Comparison of ENCODE assay signal across 17 mouse cellular contexts in genomic region chr7:128180126-128180525, GRCm38 (mm10). TPM values are rescaled to one million over a fixed set of nuclear protein-coding genes. Genes with fewer than 3 reads are reported as not detected.
DNase-seq lines count a peak whose midpoint lies in the region; ATAC-seq and TF ChIP-seq lines count a peak whose summit lies in the region.
"Had no signal": no experiment of that assay in that cellular context is flagged by ENCODE, and none has a peak within 500 bp of the region (broad histone marks: within the 10 kb centered on the region; RNA-seq: fewer than 3 reads in every experiment).

No protein-coding gene starts in this region.

- no peaks in the 10 kb centered on the region for H3K36me3 ChIP-seq in megakaryocyte, embryonic 14.5 days (replicated peaks; ENCODE audit: low read length)
- no peaks in the 10 kb centered on the region for H3K36me3 ChIP-seq in thymus, adult 2 months (ENCODE audit: control insufficient read depth, insufficient read depth, low read length)
- no peaks in the 10 kb centered on the region for H3K36me3 ChIP-seq in intestine, postnatal 0 days (ENCODE audit: control insufficient read depth, insufficient read depth)
- H3K36me3 ChIP-seq in kidney, embryonic 14.5 days (ENCODE audit: control insufficient read depth, insufficient read depth, low read length), result no peaks in the 10 kb centered on the region
- H3K36me3 ChIP-seq: embryonic facial prominence, embryonic 15.5 days; midbrain, embryonic 12.5 days; neural tube, embryonic 13.5 days had no signal

- H3K4me3 ChIP-seq in layer of hippocampus, adult 2 months, result no peak overlapping the region
- H3K4me3 ChIP-seq in megakaryocyte, embryonic 14.5 days (replicated peaks), result peak overlapping the region; percentile 71
- no peak overlapping the region for H3K4me3 ChIP-seq in thymus, adult 2 months (ENCODE audit: control insufficient read depth, insufficient read depth, low read length)
- H3K4me3 ChIP-seq in intestine, postnatal 0 days (ENCODE audit: low read depth, low read length), result no peak overlapping the region
- no peak overlapping the region for H3K4me3 ChIP-seq in kidney, embryonic 14.5 days (ENCODE audit: low read length)
- H3K4me3 ChIP-seq: embryonic facial prominence, embryonic 15.5 days; midbrain, embryonic 12.5 days; neural tube, embryonic 13.5 days had no signal

- no peak for TF ChIP-seq POLR2A in thymus, adult 2 months (IDR thresholded peaks at IDR 0.05; ENCODE audit: control insufficient read depth, extremely low read depth, insufficient read depth, low read length, poor library complexity)

- H3K4me2 ChIP-seq in intestine, postnatal 0 days (replicated peaks; ENCODE audit: low read depth), result no peak overlapping the region
- no peak overlapping the region for H3K4me2 ChIP-seq in kidney, embryonic 14.5 days (replicated peaks; ENCODE audit: low read depth, low read length)
- H3K4me2 ChIP-seq: embryonic facial prominence, embryonic 15.5 days; hindbrain, embryonic 14.5 days; midbrain, embryonic 12.5 days; neural tube, embryonic 13.5 days had no signal

- ATAC-seq in frontal cortex, adult (ENCODE audit: low TSS enrichment), result no peak
- no peak for ATAC-seq in intestine, postnatal 0 days
- no peak for ATAC-seq in kidney, embryonic 14.5 days (ENCODE audit: low FRiP score, low TSS enrichment)
- ATAC-seq: forebrain, embryonic 14.5 days; Patski had no signal

- peaks cover 20% of the 10 kb centered on the region for H3K4me1 ChIP-seq in megakaryocyte, embryonic 14.5 days
- peaks cover 67% of the 10 kb centered on the region for H3K4me1 ChIP-seq in thymus, adult 2 months (replicated peaks; ENCODE audit: control insufficient read depth, insufficient read depth, low read length)
- H3K4me1 ChIP-seq in intestine, postnatal 0 days (replicated peaks; ENCODE audit: control insufficient read depth, insufficient read depth, low read length), result no peaks in the 10 kb centered on the region
- H3K4me1 ChIP-seq in kidney, embryonic 14.5 days (ENCODE audit: control insufficient read depth, insufficient read depth, low read length), result no peaks in the 10 kb centered on the region
- H3K4me1 ChIP-seq: embryonic facial prominence, embryonic 15.5 days; midbrain, embryonic 12.5 days; neural tube, embryonic 13.5 days had no signal

- H3K27ac ChIP-seq in layer of hippocampus, adult 2 months, result peak overlapping the region; percentile 18; the same call in 1 of the 2 replicates
- peak overlapping the region; percentile 53 for H3K27ac ChIP-seq in thymus, adult 2 months (ENCODE audit: control insufficient read depth, insufficient read depth, low read length)
- no peak overlapping the region for H3K27ac ChIP-seq in intestine, postnatal 0 days (ENCODE audit: low read depth, low read length)
- H3K27ac ChIP-seq in kidney, embryonic 14.5 days (ENCODE audit: low read depth, low read length), result no peak overlapping the region
- H3K27ac ChIP-seq: embryonic facial prominence, embryonic 15.5 days; hindbrain, embryonic 14.5 days; midbrain, embryonic 12.5 days; neural tube, embryonic 13.5 days had no signal

- no peak for TF ChIP-seq CTCF in layer of hippocampus, adult 2 months (conservative IDR thresholded peaks at IDR 0.05)
- TF ChIP-seq CTCF in thymus, adult 2 months (IDR thresholded peaks at IDR 0.05; ENCODE audit: borderline replicate concordance, control insufficient read depth, extremely low read depth, insufficient read depth, low read length, poor library complexity), result no peak
- no peak for TF ChIP-seq CTCF in intestine, postnatal 0 days (IDR thresholded peaks at IDR 0.05; ENCODE audit: low read depth)

- DNase-seq in layer of hippocampus, adult 2 months (ENCODE audit: low spot score in 2 of 2), result no peak
- DNase-seq in layer of hippocampus, adult 18-20 months (ENCODE audit: low spot score in 2 of 2), result no peak
- peak; percentile 20 for DNase-seq in CD4-positive helper T cell, adult 2 months (ENCODE audit: low read depth, low spot score)
- peak; percentile 42 for DNase-seq in thymus, adult 2 months
- DNase-seq: adrenal gland, adult 2 months; cerebellum, postnatal 36 days; kidney, adult 2 months had no signal

- WGBS in thymus, adult 2 months, result 26% methylated on average over 7 of the region's 7 CpGs
- 80% methylated on average over 7 of the region's 7 CpGs for WGBS in intestine, postnatal 0 days
- 70% methylated on average over 7 of the region's 7 CpGs for WGBS in kidney, embryonic 14.5 days

- peaks cover 42% of the 10 kb centered on the region for H3K27me3 ChIP-seq in megakaryocyte, embryonic 14.5 days (replicated peaks)
- H3K27me3 ChIP-seq in thymus, adult 2 months (ENCODE audit: control insufficient read depth, insufficient read depth, low read length), result no peaks in the 10 kb centered on the region
- H3K27me3 ChIP-seq in intestine, postnatal 0 days (replicated peaks; ENCODE audit: control insufficient read depth, insufficient read depth, low read length), result no peaks in the 10 kb centered on the region
- H3K27me3 ChIP-seq in kidney, embryonic 14.5 days (ENCODE audit: control insufficient read depth, insufficient read depth, low read length), result no peaks in the 10 kb centered on the region
- H3K27me3 ChIP-seq: embryonic facial prominence, embryonic 15.5 days; midbrain, embryonic 12.5 days; neural tube, embryonic 13.5 days had no signal

- no peaks in the 10 kb centered on the region for H3K9me3 ChIP-seq in megakaryocyte, embryonic 14.5 days
- no peaks in the 10 kb centered on the region for H3K9me3 ChIP-seq in intestine, postnatal 0 days (ENCODE audit: control insufficient read depth)
- no peaks in the 10 kb centered on the region for H3K9me3 ChIP-seq in kidney, embryonic 14.5 days (ENCODE audit: control insufficient read depth, low read length)
- H3K9me3 ChIP-seq: embryonic facial prominence, embryonic 15.5 days; midbrain, embryonic 12.5 days; neural tube, embryonic 13.5 days had no signal

- H3K9ac ChIP-seq in intestine, postnatal 0 days (ENCODE audit: low read depth, low read length), result no peak overlapping the region
- H3K9ac ChIP-seq in kidney, embryonic 14.5 days (ENCODE audit: low read depth, low read length), result no peak overlapping the region
- H3K9ac ChIP-seq: embryonic facial prominence, embryonic 15.5 days; hindbrain, embryonic 14.5 days; midbrain, embryonic 12.5 days; neural tube, embryonic 13.5 days had no signal

RNA-seq across cellular contexts. Expression of gene Itgad, which starts 25.9 kb away (rescaled TPM):
- total RNA-seq in layer of hippocampus, adult 2 months (2021), result under 1 TPM; 0.29 to 0.46 TPM
- under 1 TPM; 0.20 to 0.71 TPM for total RNA-seq in layer of hippocampus, adult 18-20 months (2021)
- polyA plus RNA-seq in megakaryocyte, embryonic 14.5 days (2012; ENCODE audit: insufficient read depth, low replicate concordance), result 0.26 TPM in 1 of 2 replicates, not detected in the other
- polyA plus RNA-seq in thymus, adult 2 months (2012; rRNA removed), result 6.9 and 7.7 TPM in 2 replicates
- not detected in 2 replicates for polyA plus RNA-seq in intestine, postnatal 0 days (2015; fragmentation: Nextera tagmentation; extraction: Ambion mirVana)
- polyA plus RNA-seq in kidney, embryonic 14.5 days (2014; fragmentation: Nextera tagmentation; extraction: Ambion mirVana), result not detected in 2 replicates
- polyA plus RNA-seq: embryonic facial prominence, embryonic 15.5 days; forebrain, embryonic 14.5 days; hindbrain, embryonic 14.5 days; midbrain, embryonic 12.5 days; neural tube, embryonic 13.5 days; Patski had no signal

RNA-seq across cellular contexts. Expression of gene Cox6a2, which starts 26.1 kb away (rescaled TPM):
- total RNA-seq in layer of hippocampus, adult 2 months (2021), result 1 to 10 TPM; 1.4 to 2.5 TPM
- 1 to 10 TPM; 4.7 TPM for total RNA-seq in layer of hippocampus, adult 18-20 months (2021)
- polyA plus RNA-seq in megakaryocyte, embryonic 14.5 days (2012; ENCODE audit: insufficient read depth, low replicate concordance), result 7.2 TPM in 1 of 2 replicates, not detected in the other
- 28.8 and 414 TPM in 2 replicates for polyA plus RNA-seq in thymus, adult 2 months (2012; rRNA removed)
- 0.24 and 0.90 TPM in 2 replicates for polyA plus RNA-seq in intestine, postnatal 0 days (2015; fragmentation: Nextera tagmentation; extraction: Ambion mirVana)
- not detected in 2 replicates for polyA plus RNA-seq in kidney, embryonic 14.5 days (2014; fragmentation: Nextera tagmentation; extraction: Ambion mirVana)
- polyA plus RNA-seq: hindbrain, embryonic 14.5 days; midbrain, embryonic 12.5 days had no signal

RNA-seq across cellular contexts. Expression of gene Itgax, which starts 50.8 kb away (rescaled TPM):
- under 1 TPM in 1 of 2 experiments, not detected in 1; 0.10 TPM for total RNA-seq in layer of hippocampus, adult 2 months (2021)
- total RNA-seq in layer of hippocampus, adult 18-20 months (2021), result under 1 TPM; 0.13 to 0.59 TPM
- not detected in 2 replicates for polyA plus RNA-seq in megakaryocyte, embryonic 14.5 days (2012; ENCODE audit: insufficient read depth, low replicate concordance)
- 9.4 and 14.7 TPM in 2 replicates for polyA plus RNA-seq in thymus, adult 2 months (2012; rRNA removed)
- polyA plus RNA-seq in intestine, postnatal 0 days (2015; fragmentation: Nextera tagmentation; extraction: Ambion mirVana), result 1.6 TPM in 2 replicates
- 0.05 TPM in 1 of 2 replicates, not detected in the other for polyA plus RNA-seq in kidney, embryonic 14.5 days (2014; fragmentation: Nextera tagmentation; extraction: Ambion mirVana)
- polyA plus RNA-seq: hindbrain, embryonic 14.5 days; neural tube, embryonic 13.5 days had no signal

RNA-seq across cellular contexts. Expression of gene Armc5, which starts 57.0 kb away (rescaled TPM):
- 10 to 100 TPM; 10.9 to 12.6 TPM for total RNA-seq in layer of hippocampus, adult 2 months (2021)
- total RNA-seq in layer of hippocampus, adult 18-20 months (2021), result 10 to 100 TPM; 11.5 to 12.6 TPM
- 23.8 and 36.6 TPM in 2 replicates for polyA plus RNA-seq in megakaryocyte, embryonic 14.5 days (2012; ENCODE audit: insufficient read depth, low replicate concordance)
- polyA plus RNA-seq in thymus, adult 2 months (2012; rRNA removed), result 68.6 and 85.1 TPM in 2 replicates
- 12.1 and 14.0 TPM in 2 replicates for polyA plus RNA-seq in intestine, postnatal 0 days (2015; fragmentation: Nextera tagmentation; extraction: Ambion mirVana)
- 11.7 and 12.9 TPM in 2 replicates for polyA plus RNA-seq in kidney, embryonic 14.5 days (2014; fragmentation: Nextera tagmentation; extraction: Ambion mirVana)

RNA-seq across cellular contexts. Expression of gene 9130023H24Rik, which starts 57.7 kb away (rescaled TPM):
- 1 to 10 TPM; 3.5 to 4.0 TPM for total RNA-seq in layer of hippocampus, adult 2 months (2021)
- total RNA-seq in layer of hippocampus, adult 18-20 months (2021), result 1 to 10 TPM; 3.3 TPM
- polyA plus RNA-seq in megakaryocyte, embryonic 14.5 days (2012; ENCODE audit: insufficient read depth, low replicate concordance), result 0.97 and 1.2 TPM in 2 replicates
- polyA plus RNA-seq in thymus, adult 2 months (2012; rRNA removed), result 2.4 and 2.5 TPM in 2 replicates
- polyA plus RNA-seq in intestine, postnatal 0 days (2015; fragmentation: Nextera tagmentation; extraction: Ambion mirVana), result 3.6 and 4.2 TPM in 2 replicates
- polyA plus RNA-seq in kidney, embryonic 14.5 days (2014; fragmentation: Nextera tagmentation; extraction: Ambion mirVana), result 7.5 and 9.5 TPM in 2 replicates

Comparison
In these comparisons a context has a peak if more than half of its experiments do, and no peak if none do; other contexts are left out.
1. DNase-seq: peak in CD4-positive helper T cell, adult 2 months (single experiment) and thymus, adult 2 months (single experiment); none in layer of hippocampus, adult 2 months (0 of 2) and layer of hippocampus, adult 18-20 months (0 of 2).
2. H3K27ac ChIP-seq: peak in layer of hippocampus, adult 2 months (single experiment) and thymus, adult 2 months (single experiment); none in intestine, postnatal 0 days (single experiment) and kidney, embryonic 14.5 days (single experiment).